Mouse (Mus musculus): ENCODE results near the gene Hpcal1.

Gene Hpcal1

GRCm38 (mm10) chr12:17712571-17712970, 21.9 kb downstream of the Hpcal1 start:
- DNase-seq (ENCODE audit: low read depth, low spot score), result no peak

GRCm38 (mm10) chr12:17715720-17716478, 25.2 kb downstream of the Hpcal1 start:
- peak; percentile 61 for DNase-seq (ENCODE audit: low read depth, low spot score)

- peak; percentile 34 for DNase-seq (ENCODE audit: low read depth, low spot score)
Measured at GRCm38 (mm10) chr12:17717257-17717656, 26.6 kb downstream of the Hpcal1 start.

GRCm38 (mm10) chr12:17718146-17718545, 27.5 kb downstream of the Hpcal1 start:
- DNase-seq (ENCODE audit: low read depth, low spot score), result no peak

- DNase-seq (ENCODE audit: low read depth, low spot score), result no peak
Measured at GRCm38 (mm10) chr12:17721058-17721457, 30.4 kb downstream of the Hpcal1 start.

GRCm38 (mm10) chr12:17722452-17723181, 32.0 kb downstream of the Hpcal1 start:
- no peak for DNase-seq (ENCODE audit: low read depth, low spot score)

- no peak for DNase-seq (ENCODE audit: low read depth, low spot score)
Measured at GRCm38 (mm10) chr12:17723182-17723570, 32.5 kb downstream of the Hpcal1 start.

- no peak for DNase-seq (ENCODE audit: low read depth, low spot score)
Measured at GRCm38 (mm10) chr12:17723999-17724398, 33.3 kb downstream of the Hpcal1 start.

- DNase-seq (ENCODE audit: low read depth, low spot score), result peak; percentile 63
Measured at GRCm38 (mm10) chr12:17724412-17725090, 33.9 kb downstream of the Hpcal1 start.

GRCm38 (mm10) chr12:17725592-17725991, 34.9 kb downstream of the Hpcal1 start:
- DNase-seq (ENCODE audit: low read depth, low spot score), result no peak

GRCm38 (mm10) chr12:17726576-17727320, 36.1 kb downstream of the Hpcal1 start:
- DNase-seq (ENCODE audit: low read depth, low spot score), result peak; percentile 69

GRCm38 (mm10) chr12:17727676-17728339, 37.2 kb downstream of the Hpcal1 start:
- peak; percentile 38 for DNase-seq (ENCODE audit: low read depth, low spot score)

GRCm38 (mm10) chr12:17729211-17729900, 38.7 kb downstream of the Hpcal1 start:
- no peak for DNase-seq (ENCODE audit: low read depth, low spot score)

- DNase-seq (ENCODE audit: low read depth, low spot score), result no peak
Measured at GRCm38 (mm10) chr12:17732006-17732405, 41.4 kb downstream of the Hpcal1 start.

- no peak for DNase-seq (ENCODE audit: low read depth, low spot score)
Measured at GRCm38 (mm10) chr12:17732546-17732945, 41.9 kb downstream of the Hpcal1 start.

GRCm38 (mm10) chr12:17733114-17733904, 42.7 kb downstream of the Hpcal1 start:
- no peak for DNase-seq (ENCODE audit: low read depth, low spot score)

GRCm38 (mm10) chr12:17736396-17736795, 45.7 kb downstream of the Hpcal1 start:
- peak; percentile 36 for DNase-seq (ENCODE audit: low read depth, low spot score)

GRCm38 (mm10) chr12:17736859-17737577, 46.4 kb downstream of the Hpcal1 start:
- DNase-seq (ENCODE audit: low read depth, low spot score), result no peak

GRCm38 (mm10) chr12:17737808-17738207, 47.2 kb downstream of the Hpcal1 start:
- DNase-seq (ENCODE audit: low read depth, low spot score), result no peak

All from CD4-positive, CD25-positive, alpha-beta regulatory T cell, adult 2 months (primary cell).